ENCODE assay signal across 8 mouse cellular contexts in genomic region chr12:98575195-98575887, GRCm38 (mm10). TPM values are rescaled to one million over a fixed set of nuclear protein-coding genes. Genes with fewer than 3 reads are reported as not detected.
DNase-seq lines count a peak whose midpoint lies in the region; ATAC-seq lines count a peak whose summit lies in the region.

No protein-coding gene starts in this region.

- H3K36me3 ChIP-seq in kidney, embryonic 14.5 days (ENCODE audit: control insufficient read depth, insufficient read depth, low read length), result no peaks in the 10 kb centered on the region
- no peaks in the 10 kb centered on the region for H3K36me3 ChIP-seq in embryonic facial prominence, embryonic 11.5 days (replicated peaks; ENCODE audit: control insufficient read depth, insufficient read depth, low read depth, low read length)
- no peaks in the 10 kb centered on the region for H3K36me3 ChIP-seq in intestine, embryonic 15.5 days

- no peak overlapping the region for H3K27ac ChIP-seq in kidney, embryonic 14.5 days (ENCODE audit: low read depth, low read length)
- H3K27ac ChIP-seq in embryonic facial prominence, embryonic 11.5 days (replicated peaks; ENCODE audit: low read depth, low read length), result no peak overlapping the region
- no peak overlapping the region for H3K27ac ChIP-seq in intestine, embryonic 15.5 days

- WGBS in kidney, embryonic 14.5 days, result 11% methylated on average over 17 of the region's 17 CpGs
- 8% methylated on average over 17 of the region's 17 CpGs for whole genome bisulfite sequencing in embryonic facial prominence, embryonic 11.5 days
- WGBS in intestine, embryonic 15.5 days, result 9% methylated on average over 17 of the region's 17 CpGs

- DNase-seq in kidney, adult 9 months, result no peak
- DNase-seq in embryonic facial prominence, embryonic 11.5 days (ENCODE audit: low spot score), result no peak
- peak; percentile 65 for DNase-seq in neural tube, embryonic 10.5 days (ENCODE audit: extremely low spot score, low spot score)
- no peak for DNase-seq in frontal cortex, postnatal 10 days (ENCODE audit: low spot score in 2 of 2)
- DNase-seq in gastrocnemius, postnatal 10 days, result no peak

- H3K4me2 ChIP-seq in kidney, embryonic 14.5 days (replicated peaks; ENCODE audit: low read depth, low read length), result peak overlapping the region; percentile 98
- peak overlapping the region; percentile 89 for H3K4me2 ChIP-seq in embryonic facial prominence, embryonic 11.5 days (ENCODE audit: low read depth, low read length)
- H3K4me2 ChIP-seq in intestine, embryonic 15.5 days (replicated peaks), result peak overlapping the region; percentile 99

- ATAC-seq in kidney, embryonic 14.5 days (ENCODE audit: low FRiP score, low TSS enrichment), result no peak
- no peak for ATAC-seq in embryonic facial prominence, embryonic 11.5 days (replicated peaks; ENCODE audit: insufficient number of reproducible peaks, low FRiP score, low TSS enrichment, low read depth)
- no peak for ATAC-seq in intestine, embryonic 15.5 days
- no peak for ATAC-seq in erythroblast, adult 5-6 weeks (replicated peaks; ENCODE audit: low FRiP score, poor library complexity, severe bottlenecking)

- H3K4me3 ChIP-seq in kidney, embryonic 14.5 days (ENCODE audit: low read length), result peak overlapping the region; percentile 71
- H3K4me3 ChIP-seq in embryonic facial prominence, embryonic 11.5 days (ENCODE audit: low read depth, low read length), result peak overlapping the region; percentile 60
- peak overlapping the region; percentile 61 for H3K4me3 ChIP-seq in intestine, embryonic 15.5 days (replicated peaks)

- H3K9me3 ChIP-seq in kidney, embryonic 14.5 days (ENCODE audit: control insufficient read depth, low read length), result no peaks in the 10 kb centered on the region
- H3K9me3 ChIP-seq in embryonic facial prominence, embryonic 11.5 days (replicated peaks; ENCODE audit: control insufficient read depth, low read length), result no peaks in the 10 kb centered on the region
- H3K9me3 ChIP-seq in intestine, embryonic 15.5 days, result no peaks in the 10 kb centered on the region

- H3K4me1 ChIP-seq in kidney, embryonic 14.5 days (ENCODE audit: control insufficient read depth, insufficient read depth, low read length), result 0 out of 2 replicates have a peak, but pooled peaks cover 4% of the 10 kb centered on the region
- H3K4me1 ChIP-seq in embryonic facial prominence, embryonic 11.5 days (ENCODE audit: control insufficient read depth, insufficient read depth, low read length), result no peaks in the 10 kb centered on the region
- no peaks in the 10 kb centered on the region for H3K4me1 ChIP-seq in intestine, embryonic 15.5 days (replicated peaks)

- H3K9ac ChIP-seq in kidney, embryonic 14.5 days (ENCODE audit: low read depth, low read length), result peak overlapping the region; percentile 65
- peak overlapping the region; percentile 47 for H3K9ac ChIP-seq in embryonic facial prominence, embryonic 11.5 days (replicated peaks; ENCODE audit: low read length)
- peak overlapping the region; percentile 32 for H3K9ac ChIP-seq in intestine, embryonic 15.5 days

- H3K27me3 ChIP-seq in kidney, embryonic 14.5 days (ENCODE audit: control insufficient read depth, insufficient read depth, low read length), result peaks cover 58% of the 10 kb centered on the region
- peaks cover 38% of the 10 kb centered on the region for H3K27me3 ChIP-seq in embryonic facial prominence, embryonic 11.5 days (ENCODE audit: control insufficient read depth, insufficient read depth, low read length)
- peaks cover 68% of the 10 kb centered on the region for H3K27me3 ChIP-seq in intestine, embryonic 15.5 days (replicated peaks)

RNA-seq across cellular contexts. Expression of gene Kcnk10, which starts 2.8 kb away (rescaled TPM):
- 1.5 and 1.8 TPM in 2 replicates for polyA plus RNA-seq in kidney, embryonic 14.5 days (2014; fragmentation: Nextera tagmentation; extraction: Ambion mirVana)
- polyA plus RNA-seq in embryonic facial prominence, embryonic 11.5 days (2014; fragmentation: Nextera tagmentation; extraction: Ambion mirVana), result 4.0 and 5.5 TPM in 2 replicates
- 1.1 and 1.7 TPM in 2 replicates for polyA plus RNA-seq in intestine, embryonic 15.5 days (2015; fragmentation: Nextera tagmentation; extraction: Ambion mirVana)
- not detected in 2 replicates for total RNA-seq in erythroblast, adult 5-6 weeks (2015; ENCODE audit: low replicate concordance)
- total RNA-seq in erythroblast, adult 5-6 weeks (2017; ENCODE audit: low replicate concordance), result 0.26 TPM in 1 of 2 replicates, not detected in the other
- total RNA-seq in gastrocnemius, postnatal 10 days (2021), result under 1 TPM; 0.09 TPM

RNA-seq across cellular contexts. Expression of gene Spata7, which starts 52.6 kb away (rescaled TPM):
- 18.6 and 18.7 TPM in 2 replicates for polyA plus RNA-seq in kidney, embryonic 14.5 days (2014; fragmentation: Nextera tagmentation; extraction: Ambion mirVana)
- polyA plus RNA-seq in embryonic facial prominence, embryonic 11.5 days (2014; fragmentation: Nextera tagmentation; extraction: Ambion mirVana), result 20.4 and 21.7 TPM in 2 replicates
- 9.4 and 10.8 TPM in 2 replicates for polyA plus RNA-seq in intestine, embryonic 15.5 days (2015; fragmentation: Nextera tagmentation; extraction: Ambion mirVana)
- total RNA-seq in erythroblast, adult 5-6 weeks (2015; ENCODE audit: low replicate concordance), result not detected in 2 replicates
- 0.98 and 1.1 TPM in 2 replicates for total RNA-seq in erythroblast, adult 5-6 weeks (2017; ENCODE audit: low replicate concordance)
- 1 to 10 TPM; 3.9 to 5.3 TPM for total RNA-seq in gastrocnemius, postnatal 10 days (2021)
